Mouse (Mus musculus): ENCODE results near the gene Slc9a3r2.

- no peak for TF ChIP-seq USF1 (IDR thresholded peaks at IDR 0.05; ENCODE audit: low read depth)
- peak in 1 of 3 experiments; percentile 18 for TF ChIP-seq MYOD1 (IDR thresholded peaks at IDR 0.05; ENCODE audit: control insufficient read depth in 1 of 3, insufficient read length in 2 of 3, low read depth in 2 of 3)
- peak; percentile 60 for TF ChIP-seq POLR2A (IDR thresholded peaks at IDR 0.05; ENCODE audit: insufficient read length, low read depth)
- TF ChIP-seq MAX (IDR thresholded peaks at IDR 0.05; ENCODE audit: low read depth), result no peak
- TF ChIP-seq E2F4 (IDR thresholded peaks at IDR 0.05; ENCODE audit: insufficient read depth), result no peak
- TF ChIP-seq CEBPB (IDR thresholded peaks at IDR 0.05; ENCODE audit: insufficient read depth, poor library complexity, severe bottlenecking), result no peak
- TF ChIP-seq TCF12 (IDR thresholded peaks at IDR 0.05; ENCODE audit: insufficient read depth, poor library complexity, severe bottlenecking), result no peak
- no peak for TF ChIP-seq MYOG (IDR thresholded peaks at IDR 0.05; ENCODE audit: control insufficient read depth in 1 of 3, insufficient read depth in 1 of 3, insufficient read length in 2 of 3, low read depth in 2 of 3)
- TF ChIP-seq SRF (IDR thresholded peaks at IDR 0.05; ENCODE audit: control insufficient read depth, insufficient read length, low read depth), result no peak
- TF ChIP-seq TCF3 (IDR thresholded peaks at IDR 0.05; ENCODE audit: insufficient read length, low read depth), result no peak
Measured at GRCm38 (mm10) chr17:24650070-24650616, at the start of gene Slc9a3r2.

Measured in myocyte (in vitro differentiated cells).